Mouse (Mus musculus) induced T-regulatory cell, adult 2 months (primary cell): Measurements from ENCODE around the gene Dock3.

Source experiments
- DNase-seq: peaks from one replicate; pipeline ENCODE4 v3.0.0-alpha.2; 2012; ENCODE audit warnings: low read depth

Dock3 gene

GRCm38 (mm10) chr9:107027586-107027985 is 204.1 kb downstream of the Dock3 start:
- no peak for DNase-seq

GRCm38 (mm10) chr9:107009841-107010240 is 221.9 kb downstream of the Dock3 start:
- DNase-seq = no peak

- no peak for DNase-seq
Observed at GRCm38 (mm10) chr9:107003187-107003586, 228.5 kb downstream of the Dock3 start.

GRCm38 (mm10) chr9:106970742-106971141 is 261.0 kb downstream of the Dock3 start:
- DNase-seq = peak; percentile 37

GRCm38 (mm10) chr9:106958452-106958851 is 273.3 kb downstream of the Dock3 start:
- no peak for DNase-seq

GRCm38 (mm10) chr9:106955486-106955885 is 276.2 kb downstream of the Dock3 start:
- DNase-seq = no peak

- DNase-seq = no peak
Observed at GRCm38 (mm10) chr9:106934998-106935397, 296.7 kb downstream of the Dock3 start.

GRCm38 (mm10) chr9:106914878-106915277 is 316.8 kb downstream of the Dock3 start:
- no peak for DNase-seq

- DNase-seq = peak; percentile 45
Observed at GRCm38 (mm10) chr9:106913759-106914158, 317.9 kb downstream of the Dock3 start.

- no peak for DNase-seq
Observed at GRCm38 (mm10) chr9:106911624-106912023, 320.1 kb downstream of the Dock3 start.

- DNase-seq = no peak
Observed at GRCm38 (mm10) chr9:106908715-106909114, 323.0 kb downstream of the Dock3 start.

- no peak for DNase-seq
Observed at GRCm38 (mm10) chr9:106908174-106908573, 323.5 kb downstream of the Dock3 start.

GRCm38 (mm10) chr9:106906597-106906996 is 325.1 kb downstream of the Dock3 start:
- DNase-seq = no peak

GRCm38 (mm10) chr9:106903791-106904134 is 327.9 kb downstream of the Dock3 start:
- DNase-seq = peak; percentile 73

- no peak for DNase-seq
Observed at GRCm38 (mm10) chr9:106903099-106903790, 328.5 kb downstream of the Dock3 start.

GRCm38 (mm10) chr9:106901596-106901995 is 330.1 kb downstream of the Dock3 start:
- DNase-seq = no peak

- no peak for DNase-seq
Observed at GRCm38 (mm10) chr9:106898901-106899300, 332.8 kb downstream of the Dock3 start.

GRCm38 (mm10) chr9:106893327-106893726 is 338.4 kb downstream of the Dock3 start:
- no peak for DNase-seq

- DNase-seq = no peak
Observed at GRCm38 (mm10) chr9:106892552-106892875, 339.2 kb downstream of the Dock3 start.

- DNase-seq = peak; percentile 98
Observed at GRCm38 (mm10) chr9:106891829-106892551, 339.7 kb downstream of the Dock3 start, which contains the start of gene Manf. TSS of gene Manf (minus strand) at chr9:106891979.

GRCm38 (mm10) chr9:106891341-106891741 is 340.4 kb downstream of the Dock3 start:
- no peak for DNase-seq

GRCm38 (mm10) chr9:106890496-106891240 is 341.0 kb downstream of the Dock3 start:
- no peak for DNase-seq

GRCm38 (mm10) chr9:106889321-106889720 is 342.4 kb downstream of the Dock3 start:
- DNase-seq = no peak
